Mouse (Mus musculus): ENCODE measurements at regions not wholly inside any gene's neighbourhood (a gene's known extent, or its start where the extent isn't known, plus 50 kb on each side); places are given as distances from the start of the nearest gene placed in this dataset.

DNA sequence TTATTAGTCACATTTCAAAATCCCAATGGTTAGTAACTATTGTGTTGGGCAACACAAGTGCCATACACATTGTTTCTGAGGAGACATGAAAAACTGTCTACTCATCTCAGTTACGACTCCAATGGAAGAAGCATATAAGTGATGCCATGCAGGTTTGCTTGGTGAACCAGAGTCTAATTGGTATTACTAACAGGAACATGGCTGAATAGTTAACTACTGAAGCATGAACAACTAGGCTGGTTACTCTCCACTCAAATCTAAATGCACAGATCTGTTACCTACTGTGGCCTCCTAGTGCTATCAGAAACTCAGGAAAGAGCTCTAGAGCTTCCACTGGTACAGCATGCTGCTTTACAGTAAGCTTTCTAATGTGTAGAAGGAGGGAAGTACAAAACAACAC is 503.5 kb upstream of the Sox9 start:
- TF ChIP-seq CTCF (IDR thresholded peaks at IDR 0.05; ENCODE audit: extremely low read depth, insufficient read depth, insufficient read length, insufficient replicate concordance) (no peak), POLR2A (IDR thresholded peaks at IDR 0.05; ENCODE audit: low read depth, low read length) (no peak)

Measured in spleen, adult 2 months (tissue).